Comparison of ENCODE assay signal across 8 mouse cellular contexts in the genomic region with DNA sequence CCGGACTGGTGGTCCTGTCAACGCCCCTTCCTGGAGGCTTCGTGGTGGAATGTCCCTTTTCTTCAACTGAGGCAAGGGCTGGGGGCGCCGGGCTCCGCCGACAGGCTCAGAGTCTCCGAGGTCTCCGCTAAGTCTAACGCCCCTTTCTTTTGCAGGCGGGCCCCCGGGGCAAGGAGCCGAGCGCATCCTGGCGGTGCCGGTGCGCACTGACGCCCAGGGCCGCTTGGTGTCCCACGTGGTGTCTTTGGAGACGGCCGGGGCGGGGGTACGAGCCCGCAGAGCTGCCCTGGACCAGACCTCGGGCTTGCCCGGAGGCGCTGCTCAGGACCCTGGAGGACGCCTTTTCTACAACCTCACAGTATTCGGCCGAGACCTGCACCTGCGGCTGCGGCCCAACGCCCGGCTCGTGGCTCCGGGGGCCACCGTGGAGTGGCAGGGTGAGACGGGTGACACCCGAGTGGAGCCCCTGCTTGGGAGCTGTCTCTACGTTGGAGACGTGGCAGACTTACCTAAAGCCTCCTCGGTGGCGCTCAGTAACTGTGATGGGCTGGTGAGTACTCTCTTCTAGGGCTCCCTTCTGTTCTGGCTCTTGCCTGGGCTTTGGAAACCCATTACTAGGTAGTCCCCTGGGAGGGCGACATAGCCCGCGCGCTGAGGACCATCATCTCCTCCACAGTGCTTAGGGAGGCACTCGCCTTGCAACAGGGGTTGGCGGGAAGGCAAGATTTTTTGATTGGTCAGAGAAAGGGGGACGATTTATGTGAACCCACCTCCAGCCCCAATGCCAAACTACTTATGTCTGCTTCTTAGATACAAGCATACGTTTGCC. TPM values are rescaled to one million over a fixed set of nuclear protein-coding genes. Genes with fewer than 3 reads are reported as not detected.
A peak's percentile ranks its signal among the peaks of the same experiment; 100 is the strongest.
DNase-seq lines count a peak whose midpoint lies in the region; ATAC-seq lines count a peak whose summit lies in the region.

No protein-coding gene starts in this region.

- H3K4me2 ChIP-seq in kidney, embryonic 14.5 days (replicated peaks; ENCODE audit: low read depth, low read length) = peak overlapping the region; percentile 98
- peak overlapping the region; percentile 99 for H3K4me2 ChIP-seq in hindbrain, embryonic 13.5 days
- peak overlapping the region; percentile 95 for H3K4me2 ChIP-seq in lung, embryonic 15.5 days

- no peak overlapping the region for H3K27ac ChIP-seq in kidney, embryonic 14.5 days (ENCODE audit: low read depth, low read length)
- H3K27ac ChIP-seq in brown adipose tissue, adult 24 weeks (replicated peaks; ENCODE audit: low read depth, low read length) = no peak overlapping the region
- H3K27ac ChIP-seq in hindbrain, embryonic 13.5 days = no peak overlapping the region
- no peak overlapping the region for H3K27ac ChIP-seq in lung, embryonic 15.5 days

- no peaks in the 10 kb centered on the region for H3K36me3 ChIP-seq in kidney, embryonic 14.5 days (ENCODE audit: control insufficient read depth, insufficient read depth, low read length)
- H3K36me3 ChIP-seq in hindbrain, embryonic 13.5 days = no peaks in the 10 kb centered on the region
- H3K36me3 ChIP-seq in lung, embryonic 15.5 days = no peaks in the 10 kb centered on the region

- H3K9ac ChIP-seq in kidney, embryonic 14.5 days (ENCODE audit: low read depth, low read length) = peak overlapping the region; percentile 28; the same call in 1 of the 2 replicates
- H3K9ac ChIP-seq in hindbrain, embryonic 13.5 days = peak overlapping the region; percentile 75
- peak overlapping the region; percentile 58 for H3K9ac ChIP-seq in lung, embryonic 15.5 days

- peak; percentile 41 for ATAC-seq in kidney, embryonic 14.5 days (ENCODE audit: low FRiP score, low TSS enrichment)
- ATAC-seq in hindbrain, embryonic 13.5 days (ENCODE audit: low FRiP score) = peak; percentile 47
- peak; percentile 27; the same call in 1 of the 2 replicates for ATAC-seq in lung, embryonic 15.5 days (ENCODE audit: borderline replicate concordance, extremely low read depth, low FRiP score, low TSS enrichment)

- WGBS in kidney, embryonic 14.5 days = 1% methylated on average over 52 of the region's 52 CpGs
- 1% methylated on average over 52 of the region's 52 CpGs for WGBS in hindbrain, embryonic 13.5 days
- WGBS in lung, embryonic 15.5 days = 2% methylated on average over 52 of the region's 52 CpGs

- H3K4me1 ChIP-seq in kidney, embryonic 14.5 days (ENCODE audit: control insufficient read depth, insufficient read depth, low read length) = peaks cover 4% of the 10 kb centered on the region; the same call in 1 of the 2 replicates
- H3K4me1 ChIP-seq in brown adipose tissue, adult 24 weeks (ENCODE audit: control insufficient read depth, insufficient read depth, insufficient read length, low read length) = no peaks in the 10 kb centered on the region
- peaks cover 22% of the 10 kb centered on the region for H3K4me1 ChIP-seq in hindbrain, embryonic 13.5 days (replicated peaks)
- peaks cover 18% of the 10 kb centered on the region for H3K4me1 ChIP-seq in lung, embryonic 15.5 days

- peak overlapping the region; percentile 66 for H3K4me3 ChIP-seq in kidney, embryonic 14.5 days (ENCODE audit: low read length)
- H3K4me3 ChIP-seq in brown adipose tissue, adult 24 weeks (ENCODE audit: insufficient read depth, low read depth, low read length) = peak overlapping the region; percentile 74
- peak overlapping the region; percentile 63 for H3K4me3 ChIP-seq in hindbrain, embryonic 13.5 days
- H3K4me3 ChIP-seq in lung, embryonic 15.5 days = peak overlapping the region; percentile 60

- no peaks in the 10 kb centered on the region for H3K9me3 ChIP-seq in kidney, embryonic 14.5 days (ENCODE audit: control insufficient read depth, low read length)
- no peaks in the 10 kb centered on the region for H3K9me3 ChIP-seq in hindbrain, embryonic 13.5 days
- no peaks in the 10 kb centered on the region for H3K9me3 ChIP-seq in lung, embryonic 15.5 days

- no peak for DNase-seq in kidney, adult 11 months
- DNase-seq in forelimb bud, embryonic 11.5 days (ENCODE audit: low read depth, low spot score) = peak; percentile 21
- DNase-seq in ovary, postnatal 10 days (ENCODE audit: low spot score) = peak; percentile 43
- DNase-seq in adipocyte (ENCODE audit: low spot score) = no peak

- peaks cover 45% of the 10 kb centered on the region for H3K27me3 ChIP-seq in kidney, embryonic 14.5 days (ENCODE audit: control insufficient read depth, insufficient read depth, low read length)
- peaks cover 84% of the 10 kb centered on the region for H3K27me3 ChIP-seq in hindbrain, embryonic 13.5 days
- peaks cover 83% of the 10 kb centered on the region for H3K27me3 ChIP-seq in lung, embryonic 15.5 days

RNA-seq across cellular contexts. Expression of a gene that starts 1.4 kb away (rescaled TPM):
- 2.4 and 2.8 TPM in 2 replicates for polyA plus RNA-seq in kidney, embryonic 14.5 days (2014; fragmentation: Nextera tagmentation; extraction: Ambion mirVana)
- polyA plus RNA-seq in brown adipose tissue, adult 24 weeks (2012; ENCODE audit: insufficient read depth, insufficient read length, missing spikeins) = 5.2 and 6.1 TPM in 2 replicates
- 3.4 and 3.8 TPM in 2 replicates for polyA plus RNA-seq in hindbrain, embryonic 13.5 days (2015; fragmentation: Nextera tagmentation; extraction: Ambion mirVana)
- polyA plus RNA-seq in lung, embryonic 15.5 days (2015; fragmentation: Nextera tagmentation; extraction: Ambion mirVana) = 12.5 and 13.5 TPM in 2 replicates

Comparison
In these comparisons a context has a peak if more than half of its experiments do, and no peak if none do; other contexts are left out.
1. DNase-seq: peak in forelimb bud, embryonic 11.5 days (single experiment) and ovary, postnatal 10 days (single experiment); none in kidney, adult 11 months (single experiment) and adipocyte (single experiment).
2. Peak in every context shown above with its lines, with median percentiles within 50 percentile points of each other: ATAC-seq, H3K4me2 ChIP-seq, H3K4me3 ChIP-seq and H3K9ac ChIP-seq.